Mouse (Mus musculus) erythroblast, embryonic 14.5 days (primary cell): ENCODE data around the gene Pde11a.

ENCODE experiments used
- GATA1 ChIP-seq: IDR thresholded peaks from 2 replicates; pipeline ENCODE4 v1.6.1; 2012; ENCODE audit warnings: low read length, inconsistent platforms, mixed read lengths
- TAL1 ChIP-seq: IDR thresholded peaks from 3 replicates; pipeline ENCODE4 v1.6.1; 2012; ENCODE audit warnings: low read length, inconsistent platforms, mixed read lengths

GRCm38 (mm10) chr2:76267335-76267734, 71.2 kb downstream of the Pde11a start:
- TF ChIP-seq GATA1 (no peak), TAL1 (no peak)
